Mouse (Mus musculus) thymus, adult 2 months (tissue): ENCODE measurements around the gene Mdfic.

Experiments
- CTCF ChIP-seq: fragments of 200-500 bp; IDR thresholded peaks from 2 replicates; pipeline ENCODE4 v1.5.1; 2012; ENCODE audit warnings: mild to moderate bottlenecking, control low read depth, low read length, moderate library complexity, borderline replicate concordance; ENCODE audit not compliant: control insufficient read depth, poor library complexity, insufficient read depth; ENCODE audit errors: extremely low read depth
- POLR2A ChIP-seq: fragments of 200-500 bp; IDR thresholded peaks from 2 replicates; pipeline ENCODE4 v1.6.1; 2012; ENCODE audit warnings: mild to moderate bottlenecking, low read length, control low read depth, moderate library complexity; ENCODE audit not compliant: control insufficient read depth, poor library complexity, insufficient read depth; ENCODE audit errors: extremely low read depth

- TF ChIP-seq CTCF (no peak), POLR2A (no peak)
Observed at GRCm38 (mm10) chr6:15840429-15840828, 120.0 kb downstream of the Mdfic start.
